In genomic region chr8:46991081-46991480, GRCm38 (mm10) we compare ENCODE assay signal across 18 mouse cellular contexts. TPM values are rescaled to one million over a fixed set of nuclear protein-coding genes. Genes with fewer than 3 reads are reported as not detected.
DNase-seq lines count a peak whose midpoint lies in the region; ATAC-seq and TF ChIP-seq lines count a peak whose summit lies in the region.
"Had no signal": no experiment of that assay in that cellular context is flagged by ENCODE, and none has a peak within 500 bp of the region (broad histone marks: within the 10 kb centered on the region; RNA-seq: fewer than 3 reads in every experiment).

No protein-coding gene starts in this region.

- H3K4me1 ChIP-seq in midbrain, postnatal 0 days (ENCODE audit: insufficient read depth, low read length): 0 out of 2 replicates have a peak, but pooled peaks cover 2% of the 10 kb centered on the region
- H3K4me1 ChIP-seq: heart, embryonic 15.5 days; liver, embryonic 13.5 days; midbrain, embryonic 13.5 days; stomach, embryonic 15.5 days had no signal

- ATAC-seq in CD4-positive, CD25-positive, alpha-beta regulatory T cell, adult 4 months: peak; percentile 37
- ATAC-seq in midbrain, postnatal 0 days (ENCODE audit: low FRiP score): no peak
- ATAC-seq: forebrain, embryonic 16.5 days; midbrain, embryonic 13.5 days had no signal

- H3K9ac ChIP-seq in midbrain, postnatal 0 days (replicated peaks; ENCODE audit: low read length, poor library complexity, severe bottlenecking): no peak overlapping the region
- H3K9ac ChIP-seq: embryonic facial prominence, embryonic 12.5 days; heart, embryonic 15.5 days; liver, embryonic 13.5 days; midbrain, embryonic 13.5 days; stomach, embryonic 15.5 days had no signal

- no peak overlapping the region for H3K4me3 ChIP-seq in midbrain, postnatal 0 days (ENCODE audit: low read depth, low read length)
- H3K4me3 ChIP-seq: embryonic facial prominence, embryonic 12.5 days; heart, embryonic 15.5 days; liver, embryonic 13.5 days; midbrain, embryonic 13.5 days; myocyte; stomach, embryonic 15.5 days had no signal

- no peak overlapping the region for H3K4me2 ChIP-seq in midbrain, postnatal 0 days (ENCODE audit: low read depth, low read length, poor library complexity, severe bottlenecking)
- H3K4me2 ChIP-seq: embryonic facial prominence, embryonic 12.5 days; heart, embryonic 15.5 days; liver, embryonic 13.5 days; midbrain, embryonic 13.5 days; stomach, embryonic 15.5 days had no signal

- no peaks in the 10 kb centered on the region for H3K27me3 ChIP-seq in midbrain, postnatal 0 days (ENCODE audit: insufficient read depth, low read length)
- H3K27me3 ChIP-seq: embryonic facial prominence, embryonic 12.5 days; heart, embryonic 15.5 days; liver, embryonic 13.5 days; midbrain, embryonic 13.5 days; stomach, embryonic 15.5 days had no signal

- peak; percentile 44 for DNase-seq in kidney, adult 9 months
- DNase-seq in kidney, postnatal 10 days: no peak
- peak; percentile 49 for DNase-seq in induced T-regulatory cell, adult 2 months (ENCODE audit: low read depth)
- DNase-seq in lung, postnatal 36 days: peak; percentile 26
- DNase-seq in ovary, adult 18-20 months (ENCODE audit: low spot score): no peak
- DNase-seq in midbrain, postnatal 0 days (ENCODE audit: low spot score): no peak
- DNase-seq: adrenal gland, adult 8-10 months; cerebellum, adult 11 months; heart, adult 18-20 months; liver, embryonic 13.5 days had no signal

- no peaks in the 10 kb centered on the region for H3K36me3 ChIP-seq in midbrain, postnatal 0 days (ENCODE audit: insufficient read depth, low read length)
- H3K36me3 ChIP-seq: embryonic facial prominence, embryonic 12.5 days; heart, embryonic 15.5 days; liver, embryonic 13.5 days; midbrain, embryonic 13.5 days; stomach, embryonic 15.5 days had no signal

- WGBS in midbrain, postnatal 0 days: 84% methylated on average over 5 of the region's 5 CpGs

- H3K27ac ChIP-seq in midbrain, postnatal 0 days (ENCODE audit: low read depth, low read length): no peak overlapping the region
- H3K27ac ChIP-seq: embryonic facial prominence, embryonic 12.5 days; heart, embryonic 15.5 days; liver, embryonic 13.5 days; midbrain, embryonic 13.5 days; stomach, embryonic 15.5 days had no signal

- no peaks in the 10 kb centered on the region for H3K9me3 ChIP-seq in midbrain, postnatal 0 days (ENCODE audit: low read length)
- H3K9me3 ChIP-seq: embryonic facial prominence, embryonic 12.5 days; heart, embryonic 15.5 days; liver, embryonic 13.5 days; midbrain, embryonic 13.5 days; stomach, embryonic 15.5 days had no signal

- no peak for TF ChIP-seq CTCF in midbrain, postnatal 0 days (IDR thresholded peaks at IDR 0.05)

RNA-seq across cellular contexts. Expression of gene Enpp6, which starts 4.4 kb away (rescaled TPM):
- under 1 TPM; 0.46 to 0.96 TPM for polyA plus RNA-seq in CD4-positive, CD25-positive, alpha-beta regulatory T cell, adult 4 months (2017; shearing (Covaris generic))
- 1.9 and 2.1 TPM in 2 replicates for total RNA-seq in midbrain, postnatal 0 days (2014; rRNA removed)
- 0.48 and 0.80 TPM in 2 replicates for polyA plus RNA-seq in midbrain, postnatal 0 days (2015; fragmentation: Nextera tagmentation; extraction: Ambion mirVana)
- total RNA-seq: megakaryocyte progenitor cell, adult 5-6 weeks had no signal
- polyA plus RNA-seq: myocyte had no signal

Comparison
In these comparisons a context has a peak if more than half of its experiments do, and no peak if none do; other contexts are left out.
1. DNase-seq: peak in kidney, adult 9 months (single experiment), induced T-regulatory cell, adult 2 months (single experiment) and lung, postnatal 36 days (single experiment); none in kidney, postnatal 10 days (single experiment), ovary, adult 18-20 months (single experiment) and midbrain, postnatal 0 days (single experiment).